Mouse (Mus musculus) stomach, embryonic 16.5 days (tissue): ENCODE results near the gene Terb1. TPM values are rescaled to one million over a fixed set of nuclear protein-coding genes. Genes with fewer than 3 reads are reported as not detected.
A peak's percentile ranks its signal among the peaks of the same experiment; 100 is the strongest.

Experiments
- ATAC-seq: fragments of 200-750 bp; cut with Nextera tagmentation; 2 replicates; pipeline ENCODE4 v1.8.0; 2017; ENCODE audit warnings: moderate number of reproducible peaks, moderate TSS enrichment; ENCODE audit not compliant: insufficient read depth, low FRiP score
- H3K27ac ChIP-seq: fragments of 300-500 bp; sonication (generic); 2 replicates; pipeline ENCODE4 v1.5.1; 2014; ENCODE audit warnings: low read length
- H3K27me3 ChIP-seq: fragments of 300-500 bp; sonication (generic); 2 replicates; pipeline ENCODE4 v1.6.1; 2014; ENCODE audit warnings: low read length, control low read depth, mixed read lengths; ENCODE audit not compliant: control insufficient read depth, insufficient read depth
- H3K36me3 ChIP-seq: fragments of 300-500 bp; sonication (generic); 2 replicates; pipeline ENCODE4 v1.6.1; 2014; ENCODE audit warnings: low read length; ENCODE audit not compliant: control insufficient read depth, insufficient read depth
- H3K4me1 ChIP-seq: fragments of 300-500 bp; sonication (generic); 2 replicates; pipeline ENCODE4 v1.6.1; 2014; ENCODE audit warnings: low read length, control low read depth, mixed read lengths; ENCODE audit not compliant: control insufficient read depth, insufficient read depth
- H3K4me2 ChIP-seq: fragments of 300-500 bp; sonication (generic); 2 replicates; pipeline ENCODE4 v1.6.1; 2014; ENCODE audit warnings: low read depth, low read length, mixed read lengths
- H3K4me3 ChIP-seq: fragments of 300-500 bp; sonication (generic); replicated peaks from 2 replicates; pipeline ENCODE4 v1.5.1; 2014; ENCODE audit warnings: mild to moderate bottlenecking, low read length
- H3K9ac ChIP-seq: fragments of 300-500 bp; sonication (generic); 2 replicates; pipeline ENCODE4 v1.6.1; 2014; ENCODE audit warnings: low read length
- H3K9me3 ChIP-seq: fragments of 300-500 bp; sonication (generic); replicated peaks from 2 replicates; pipeline ENCODE4 v1.6.1; 2016; ENCODE audit warnings: low read length, control low read depth; ENCODE audit not compliant: control insufficient read depth
- WGBS: fragments of 180-500 bp; shearing (Covaris S2); extraction: QIAGEN DNeasy Blood & Tissue Kit; methylation state at CpG from one replicate; pipeline ENCODE4 v1.1.7; 2014; 5-methylcytosine and 5-hydroxymethylcytosine counted together
- polyA plus RNA-seq: library from polyadenylated mRNA; unstranded; fragments of >200 nt; fragmentation: Nextera tagmentation; extraction: Ambion mirVana; gene quantifications from 2 replicates; pipeline ENCODE4 v1.2.1, GENCODE M21; 2015

Gene Terb1
- 0.14 and 0.20 TPM in 2 replicates for polyA plus RNA-seq

GRCm38 (mm10) chr8:104509061-104510006 lies at the start of gene Terb1:
Terb1 (minus strand) TSS chr8:104509910.
- 2% methylated on average over 64 of the region's 64 CpGs for WGBS
- H3K27me3 ChIP-seq: no peaks in the 10 kb centered on the region
- no peaks in the 10 kb centered on the region for H3K9me3 ChIP-seq
- H3K4me1 ChIP-seq: no peaks in the 10 kb centered on the region
- peak within 1 kb of the TSS; percentile 85 for H3K9ac ChIP-seq
- peaks cover 6% of the 10 kb centered on the region; the same call in 1 of the 2 replicates for H3K36me3 ChIP-seq
- peak; percentile 76 for ATAC-seq
- H3K4me2 ChIP-seq: peak within 1 kb of the TSS; percentile 99
- peak within 1 kb of the TSS; percentile 60 for H3K4me3 ChIP-seq
- no peak within 1 kb of the TSS for H3K27ac ChIP-seq

- Histone ChIP-seq H3K4me1 (no peaks in the 10 kb centered on the region), H3K9ac (no peak overlapping the region), H3K27ac (no peak overlapping the region), H3K27me3 (no peaks in the 10 kb centered on the region), H3K36me3 (no peaks in the 10 kb centered on the region), H3K4me3 (no peak overlapping the region), H3K4me2 (no peak overlapping the region), H3K9me3 (no peaks in the 10 kb centered on the region)
- WGBS: 51% methylated on average over 7 of the region's 7 CpGs
- no peak for ATAC-seq
Observed at GRCm38 (mm10) chr8:104557226-104557625, 47.5 kb upstream of the Terb1 start.

DNA sequence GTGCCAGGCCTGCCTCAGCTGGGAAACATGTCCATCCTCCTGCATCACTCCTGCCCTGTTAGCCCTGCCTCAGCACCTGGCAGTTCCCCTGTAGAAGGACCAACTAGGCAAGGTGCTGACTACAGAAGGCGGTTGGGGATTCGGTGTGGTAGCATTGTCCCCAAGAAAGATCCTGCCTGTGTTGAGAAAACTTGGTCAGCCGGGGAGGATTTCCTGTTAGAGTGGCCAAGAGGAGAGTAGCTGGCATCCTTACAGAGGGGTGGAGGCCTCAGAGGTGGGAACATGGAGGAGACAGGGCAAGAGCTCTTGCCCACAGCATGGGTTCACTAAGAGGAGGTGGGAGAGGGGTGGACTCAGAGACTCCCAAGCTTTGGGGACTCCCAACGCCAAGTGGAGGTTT lies 45.5 kb upstream of the Terb1 start:
- no peak overlapping the region for H3K9ac ChIP-seq
- H3K9me3 ChIP-seq: no peaks in the 10 kb centered on the region
- H3K36me3 ChIP-seq: no peaks in the 10 kb centered on the region
- WGBS: 84% methylated on average over 4 of the region's 4 CpGs
- no peak for ATAC-seq
- H3K4me3 ChIP-seq: no peak overlapping the region
- no peak overlapping the region for H3K27ac ChIP-seq
- no peaks in the 10 kb centered on the region for H3K27me3 ChIP-seq
- H3K4me2 ChIP-seq: no peak overlapping the region
- no peaks in the 10 kb centered on the region for H3K4me1 ChIP-seq

DNA sequence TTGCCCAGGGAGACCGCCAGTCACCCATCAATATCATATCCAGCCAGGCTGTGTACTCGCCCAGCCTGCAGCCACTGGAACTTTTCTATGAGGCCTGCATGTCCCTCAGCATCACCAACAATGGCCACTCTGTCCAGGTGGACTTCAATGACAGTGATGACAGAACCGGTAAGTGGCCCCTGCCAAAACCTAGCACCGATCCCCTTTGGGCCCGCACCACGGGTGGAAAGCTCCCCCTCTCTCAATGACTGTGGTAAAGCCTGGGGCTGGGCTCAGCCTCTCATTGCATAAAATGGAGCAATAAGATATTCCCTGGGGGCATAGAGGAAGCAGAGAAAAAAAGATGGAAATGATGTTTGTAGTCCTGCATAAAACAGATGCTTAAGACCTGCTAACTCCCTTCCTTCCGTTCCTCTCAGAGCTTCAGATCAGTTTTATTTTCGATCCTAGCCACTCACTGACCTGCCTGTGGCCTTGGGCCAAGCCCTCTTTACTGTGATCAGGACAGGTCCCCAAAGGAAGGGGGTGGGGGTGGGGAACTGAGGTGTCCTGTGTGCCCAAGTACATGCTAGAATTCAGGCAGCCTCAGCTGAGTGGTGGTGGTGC lies 33.8 kb upstream of the Terb1 start:
- ATAC-seq: no peak
- Histone ChIP-seq H3K27ac (no peak overlapping the region), H3K36me3 (no peaks in the 10 kb centered on the region), H3K4me3 (no peak overlapping the region), H3K4me2 (no peak overlapping the region), H3K4me1 (peaks cover 9% of the 10 kb centered on the region; the same call in 1 of the 2 replicates), H3K27me3 (peaks cover 43% of the 10 kb centered on the region), H3K9ac (no peak overlapping the region), H3K9me3 (no peaks in the 10 kb centered on the region)
- WGBS: 84% methylated on average over 8 of the region's 8 CpGs

DNA sequence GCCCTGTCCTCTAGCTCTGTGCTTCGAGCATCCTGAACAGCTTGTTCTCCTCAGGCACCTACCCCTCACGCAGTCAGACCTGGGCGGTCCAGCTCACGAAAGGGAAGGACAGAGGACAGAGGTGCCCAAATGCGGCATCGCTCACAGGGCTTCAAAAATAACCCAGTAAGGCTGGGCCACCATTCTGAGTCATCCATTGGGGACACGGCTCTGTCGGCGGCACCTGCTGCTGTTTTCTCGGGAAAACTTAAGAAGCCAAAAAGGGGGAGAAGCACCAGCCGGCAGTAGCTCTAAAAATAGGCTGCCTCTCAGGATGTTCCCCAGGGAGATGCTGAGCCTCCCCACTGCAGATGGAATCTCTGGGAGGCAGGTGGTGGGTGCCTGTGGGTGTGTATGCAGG lies 32.5 kb upstream of the Terb1 start:
- Histone ChIP-seq H3K9me3 (no peaks in the 10 kb centered on the region), H3K4me1 (peaks cover 9% of the 10 kb centered on the region; the same call in 1 of the 2 replicates), H3K4me2 (no peak overlapping the region), H3K27me3 (peaks cover 46% of the 10 kb centered on the region), H3K4me3 (no peak overlapping the region), H3K36me3 (no peaks in the 10 kb centered on the region), H3K9ac (no peak overlapping the region), H3K27ac (no peak overlapping the region)
- 12% methylated on average over 11 of the region's 11 CpGs for WGBS
- no peak for ATAC-seq

DNA sequence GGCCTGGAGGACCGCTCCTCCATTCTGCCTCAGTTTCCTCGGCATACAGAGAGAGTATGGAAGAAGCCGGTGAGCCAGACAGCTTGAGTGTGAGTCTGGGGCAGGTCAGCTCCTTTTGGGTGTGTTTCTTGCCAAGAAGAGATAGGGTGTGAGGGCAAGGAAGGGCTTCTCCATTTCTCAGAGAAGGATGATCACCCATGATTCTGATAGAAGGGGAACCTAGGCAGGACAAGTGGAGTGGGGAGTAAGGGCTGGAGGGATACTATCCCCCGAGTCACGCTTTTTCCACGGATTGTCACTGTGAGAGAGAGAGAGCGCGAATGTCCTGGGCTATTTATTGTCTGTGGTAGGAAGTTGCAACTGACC lies 31.8 kb upstream of the Terb1 start:
- Histone ChIP-seq H3K9me3 (no peaks in the 10 kb centered on the region), H3K4me2 (peak overlapping the region; percentile 97), H3K4me3 (peak overlapping the region; percentile 50), H3K27ac (no peak overlapping the region), H3K4me1 (peaks cover 9% of the 10 kb centered on the region; the same call in 1 of the 2 replicates), H3K36me3 (no peaks in the 10 kb centered on the region), H3K27me3 (peaks cover 46% of the 10 kb centered on the region), H3K9ac (peak overlapping the region; percentile 65)
- 16% methylated on average over 8 of the region's 8 CpGs for WGBS
- no peak for ATAC-seq

- H3K4me1 ChIP-seq: peaks cover 9% of the 10 kb centered on the region; the same call in 1 of the 2 replicates
- peak overlapping the region; percentile 97 for H3K4me2 ChIP-seq
- H3K27ac ChIP-seq: no peak overlapping the region
- no peaks in the 10 kb centered on the region for H3K9me3 ChIP-seq
- H3K27me3 ChIP-seq: peaks cover 46% of the 10 kb centered on the region
- peak; percentile 30; the same call in 1 of the 2 replicates for ATAC-seq
- H3K9ac ChIP-seq: peak overlapping the region; percentile 65
- WGBS: under 1% methylated on average over 62 of the region's 76 CpGs
- H3K4me3 ChIP-seq: peak overlapping the region; percentile 50
- no peaks in the 10 kb centered on the region for H3K36me3 ChIP-seq
Observed at GRCm38 (mm10) chr8:104540710-104541514, 31.2 kb upstream of the Terb1 start.

- no peak overlapping the region for H3K27ac ChIP-seq
- H3K4me1 ChIP-seq: peaks cover 11% of the 10 kb centered on the region; the same call in 1 of the 2 replicates
- WGBS: 43% methylated on average over 7 of the region's 7 CpGs
- H3K4me3 ChIP-seq: no peak overlapping the region
- H3K4me2 ChIP-seq: 0 out of 2 replicates have a peak overlapping the region, but pooled peaks have one; percentile 97
- ATAC-seq: no peak
- no peaks in the 10 kb centered on the region for H3K9me3 ChIP-seq
- H3K36me3 ChIP-seq: no peaks in the 10 kb centered on the region
- peaks cover 46% of the 10 kb centered on the region for H3K27me3 ChIP-seq
- no peak overlapping the region for H3K9ac ChIP-seq
Observed at GRCm38 (mm10) chr8:104540238-104540637, 30.5 kb upstream of the Terb1 start.
